Mouse (Mus musculus): Measurements from ENCODE around the gene Sorbs1. TPM values are rescaled to one million over a fixed set of nuclear protein-coding genes. Genes with fewer than 3 reads are reported as not detected.

Sorbs1 gene
- polyA plus RNA-seq, 2 experiments = 35.3 to 40.6 TPM

- TF ChIP-seq POLR2A (IDR thresholded peaks at IDR 0.05; ENCODE audit: borderline replicate concordance, extremely low read depth, insufficient read depth, insufficient read length) = no peak
- Histone ChIP-seq H3K36me3 (ENCODE audit: control insufficient read depth, insufficient read depth, low read length) (no peaks in the 10 kb centered on the region), H3K4me1 (ENCODE audit: control insufficient read depth, insufficient read depth, low read length) (peaks cover 22% of the 10 kb centered on the region), H3K9me3 (ENCODE audit: control insufficient read depth, low read length) (no peaks in the 10 kb centered on the region), H3K4me3 (replicated peaks; ENCODE audit: low read length) (no peak overlapping the region), H3K27ac (replicated peaks; ENCODE audit: low read depth, low read length) (no peak overlapping the region), H3K9ac (ENCODE audit: low read depth, low read length, severe bottlenecking) (no peak overlapping the region), H3K27me3 (ENCODE audit: control insufficient read depth, insufficient read depth, low read length) (no peaks in the 10 kb centered on the region), H3K4me2 (replicated peaks; ENCODE audit: low read depth, low read length, severe bottlenecking) (no peak overlapping the region)
- ATAC-seq (ENCODE audit: low FRiP score, low read depth) (no peak), DNase-seq (ENCODE audit: low spot score) (no peak)
- 88% methylated on average over 3 of the region's 3 CpGs for WGBS
Observed at GRCm38 (mm10) chr19:40429169-40429568, 84.4 kb downstream of the Sorbs1 start.

- no peak overlapping the region for H3K4me3 ChIP-seq (replicated peaks; ENCODE audit: low read length)
- H3K4me1 ChIP-seq (ENCODE audit: control insufficient read depth, insufficient read depth, low read length) = peaks cover 22% of the 10 kb centered on the region
- WGBS = 70% methylated on average over 16 of the region's 16 CpGs
- no peaks in the 10 kb centered on the region for H3K36me3 ChIP-seq (ENCODE audit: control insufficient read depth, insufficient read depth, low read length)
- ATAC-seq (ENCODE audit: low FRiP score, low read depth) = peak; percentile 55
- no peak overlapping the region for H3K9ac ChIP-seq (ENCODE audit: low read depth, low read length, severe bottlenecking)
- H3K27ac ChIP-seq (replicated peaks; ENCODE audit: low read depth, low read length) = peak overlapping the region; percentile 76
- no peaks in the 10 kb centered on the region for H3K9me3 ChIP-seq (ENCODE audit: control insufficient read depth, low read length)
- DNase-seq (ENCODE audit: low spot score) = peak; percentile 54
- H3K4me2 ChIP-seq (replicated peaks; ENCODE audit: low read depth, low read length, severe bottlenecking) = no peak overlapping the region
- H3K27me3 ChIP-seq (ENCODE audit: control insufficient read depth, insufficient read depth, low read length) = no peaks in the 10 kb centered on the region
- no peak for TF ChIP-seq POLR2A (IDR thresholded peaks at IDR 0.05; ENCODE audit: borderline replicate concordance, extremely low read depth, insufficient read depth, insufficient read length)
Observed at GRCm38 (mm10) chr19:40426103-40426960, 87.2 kb downstream of the Sorbs1 start.

- DNase-seq (ENCODE audit: low spot score) = peak; percentile 22
- Histone ChIP-seq H3K27ac (replicated peaks; ENCODE audit: low read depth, low read length) (peak overlapping the region; percentile 76), H3K4me3 (replicated peaks; ENCODE audit: low read length) (no peak overlapping the region), H3K36me3 (ENCODE audit: control insufficient read depth, insufficient read depth, low read length) (peaks cover 3% of the 10 kb centered on the region; the same call in 1 of the 2 replicates), H3K9me3 (ENCODE audit: control insufficient read depth, low read length) (no peaks in the 10 kb centered on the region), H3K9ac (ENCODE audit: low read depth, low read length, severe bottlenecking) (no peak overlapping the region), H3K4me1 (ENCODE audit: control insufficient read depth, insufficient read depth, low read length) (peaks cover 22% of the 10 kb centered on the region), H3K4me2 (replicated peaks; ENCODE audit: low read depth, low read length, severe bottlenecking) (no peak overlapping the region), H3K27me3 (ENCODE audit: control insufficient read depth, insufficient read depth, low read length) (no peaks in the 10 kb centered on the region)
- no peak for TF ChIP-seq POLR2A (IDR thresholded peaks at IDR 0.05; ENCODE audit: borderline replicate concordance, extremely low read depth, insufficient read depth, insufficient read length)
- 0 out of 2 replicates have a peak, but pooled peaks have one; percentile 32 for ATAC-seq (ENCODE audit: low FRiP score, low read depth)
- 12% methylated on average over 5 of the region's 5 CpGs for WGBS
Observed at GRCm38 (mm10) chr19:40425326-40425725, 88.3 kb downstream of the Sorbs1 start.

- Histone ChIP-seq H3K27ac (replicated peaks; ENCODE audit: low read depth, low read length) (no peak overlapping the region), H3K27me3 (ENCODE audit: control insufficient read depth, insufficient read depth, low read length) (no peaks in the 10 kb centered on the region), H3K4me3 (replicated peaks; ENCODE audit: low read length) (no peak overlapping the region), H3K36me3 (ENCODE audit: control insufficient read depth, insufficient read depth, low read length) (peaks cover 3% of the 10 kb centered on the region; the same call in 1 of the 2 replicates), H3K9ac (ENCODE audit: low read depth, low read length, severe bottlenecking) (no peak overlapping the region), H3K9me3 (ENCODE audit: control insufficient read depth, low read length) (no peaks in the 10 kb centered on the region), H3K4me2 (replicated peaks; ENCODE audit: low read depth, low read length, severe bottlenecking) (no peak overlapping the region), H3K4me1 (ENCODE audit: control insufficient read depth, insufficient read depth, low read length) (peaks cover 20% of the 10 kb centered on the region)
- 70% methylated on average over 7 of the region's 7 CpGs for WGBS
- ATAC-seq (ENCODE audit: low FRiP score, low read depth) (no peak), DNase-seq (ENCODE audit: low spot score) (no peak)
- TF ChIP-seq POLR2A (IDR thresholded peaks at IDR 0.05; ENCODE audit: borderline replicate concordance, extremely low read depth, insufficient read depth, insufficient read length) = no peak
Observed at GRCm38 (mm10) chr19:40421037-40421436, 92.5 kb downstream of the Sorbs1 start.

- no peak overlapping the region for H3K27ac ChIP-seq (replicated peaks; ENCODE audit: low read depth, low read length)
- peaks cover 3% of the 10 kb centered on the region; the same call in 1 of the 2 replicates for H3K36me3 ChIP-seq (ENCODE audit: control insufficient read depth, insufficient read depth, low read length)
- no peaks in the 10 kb centered on the region for H3K27me3 ChIP-seq (ENCODE audit: control insufficient read depth, insufficient read depth, low read length)
- ATAC-seq (ENCODE audit: low FRiP score, low read depth) (no peak), DNase-seq (ENCODE audit: low spot score) (no peak)
- no peak overlapping the region for H3K4me3 ChIP-seq (replicated peaks; ENCODE audit: low read length)
- H3K9ac ChIP-seq (ENCODE audit: low read depth, low read length, severe bottlenecking) = no peak overlapping the region
- H3K4me2 ChIP-seq (replicated peaks; ENCODE audit: low read depth, low read length, severe bottlenecking) = no peak overlapping the region
- TF ChIP-seq POLR2A (IDR thresholded peaks at IDR 0.05; ENCODE audit: borderline replicate concordance, extremely low read depth, insufficient read depth, insufficient read length) = no peak
- H3K4me1 ChIP-seq (ENCODE audit: control insufficient read depth, insufficient read depth, low read length) = peaks cover 19% of the 10 kb centered on the region
- no peaks in the 10 kb centered on the region for H3K9me3 ChIP-seq (ENCODE audit: control insufficient read depth, low read length)
- WGBS = 83% methylated on average over 7 of the region's 7 CpGs
Observed at GRCm38 (mm10) chr19:40419315-40419714, 94.3 kb downstream of the Sorbs1 start.
